ENCODE assay signal across 8 mouse cellular contexts in the genomic region with DNA sequence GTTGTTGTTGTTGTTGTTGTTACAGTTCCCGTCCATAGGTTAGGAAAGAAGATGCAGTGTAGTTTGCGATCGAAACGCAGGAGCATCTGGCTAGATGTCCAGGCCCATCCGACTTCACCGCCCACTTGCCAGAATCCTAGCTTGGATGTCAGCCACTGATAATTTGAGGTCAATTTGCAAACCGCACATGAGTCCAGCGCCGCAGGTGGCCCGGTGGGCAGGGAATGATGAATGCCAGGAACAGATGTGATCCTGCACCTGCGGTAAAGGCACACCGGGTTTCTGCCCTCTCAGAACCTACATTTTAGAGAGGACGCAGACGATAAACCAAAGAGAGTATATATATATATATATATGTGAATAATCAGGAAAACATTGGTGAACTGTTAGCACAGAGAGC. TPM values are rescaled to one million over a fixed set of nuclear protein-coding genes. Genes with fewer than 3 reads are reported as not detected.
DNase-seq lines count a peak whose midpoint lies in the region; ATAC-seq lines count a peak whose summit lies in the region.

No protein-coding gene starts in this region.

- H3K27me3 ChIP-seq in heart, embryonic 15.5 days = no peaks in the 10 kb centered on the region
- H3K27me3 ChIP-seq in hindbrain, embryonic 12.5 days = no peaks in the 10 kb centered on the region
- H3K27me3 ChIP-seq in midbrain, embryonic 13.5 days = peaks cover 7% of the 10 kb centered on the region; the same call in 1 of the 2 replicates

- no peak for DNase-seq in heart, adult 9 months (ENCODE audit: low spot score in 2 of 2)
- DNase-seq in left cerebral cortex, adult 9 months (ENCODE audit: low spot score in 2 of 2) = no peak
- DNase-seq in frontal cortex, postnatal 25 days (ENCODE audit: low spot score in 2 of 2) = no peak

- no peaks in the 10 kb centered on the region for H3K36me3 ChIP-seq in heart, embryonic 15.5 days
- H3K36me3 ChIP-seq in hindbrain, embryonic 12.5 days = no peaks in the 10 kb centered on the region
- no peaks in the 10 kb centered on the region for H3K36me3 ChIP-seq in midbrain, embryonic 13.5 days

- no peak overlapping the region for H3K9ac ChIP-seq in heart, embryonic 15.5 days
- no peak overlapping the region for H3K9ac ChIP-seq in hindbrain, embryonic 12.5 days
- H3K9ac ChIP-seq in midbrain, embryonic 13.5 days (replicated peaks) = no peak overlapping the region

- no peaks in the 10 kb centered on the region for H3K9me3 ChIP-seq in heart, embryonic 15.5 days (replicated peaks)
- no peaks in the 10 kb centered on the region for H3K9me3 ChIP-seq in hindbrain, embryonic 12.5 days (replicated peaks)
- H3K9me3 ChIP-seq in midbrain, embryonic 13.5 days = no peaks in the 10 kb centered on the region

- 70% methylated on average over 14 of the region's 14 CpGs for WGBS in heart, embryonic 15.5 days
- WGBS in hindbrain, embryonic 12.5 days = 59% methylated on average over 14 of the region's 14 CpGs
- WGBS in midbrain, embryonic 13.5 days = 74% methylated on average over 14 of the region's 14 CpGs

- peak overlapping the region; percentile 88 for H3K4me2 ChIP-seq in heart, embryonic 15.5 days
- peak overlapping the region; percentile 96 for H3K4me2 ChIP-seq in hindbrain, embryonic 12.5 days (replicated peaks)
- peak overlapping the region; percentile 85 for H3K4me2 ChIP-seq in midbrain, embryonic 13.5 days (replicated peaks)

- ATAC-seq in heart, embryonic 15.5 days (replicated peaks; ENCODE audit: insufficient number of reproducible peaks, insufficient read depth, low FRiP score, low read depth) = no peak
- ATAC-seq in hindbrain, embryonic 12.5 days (ENCODE audit: low FRiP score) = no peak
- ATAC-seq in midbrain, embryonic 13.5 days = no peak
- no peak for ATAC-seq in erythroblast, adult 5-6 weeks (replicated peaks; ENCODE audit: low FRiP score, poor library complexity, severe bottlenecking)

- peak overlapping the region; percentile 83 for H3K4me3 ChIP-seq in heart, embryonic 15.5 days
- H3K4me3 ChIP-seq in brown adipose tissue, adult 24 weeks (ENCODE audit: insufficient read depth, low read depth, low read length) = 0 out of 2 replicates have a peak overlapping the region, but pooled peaks have one; percentile 76
- H3K4me3 ChIP-seq in hindbrain, embryonic 12.5 days = peak overlapping the region; percentile 63
- peak overlapping the region; percentile 57 for H3K4me3 ChIP-seq in midbrain, embryonic 13.5 days (replicated peaks)

- no peak overlapping the region for H3K27ac ChIP-seq in heart, embryonic 15.5 days
- H3K27ac ChIP-seq in brown adipose tissue, adult 24 weeks (replicated peaks; ENCODE audit: low read depth, low read length) = no peak overlapping the region
- no peak overlapping the region for H3K27ac ChIP-seq in hindbrain, embryonic 12.5 days
- no peak overlapping the region for H3K27ac ChIP-seq in midbrain, embryonic 13.5 days

- peaks cover 12% of the 10 kb centered on the region; the same call in 1 of the 2 replicates for H3K4me1 ChIP-seq in heart, embryonic 15.5 days (replicated peaks)
- H3K4me1 ChIP-seq in brown adipose tissue, adult 24 weeks (ENCODE audit: control insufficient read depth, insufficient read depth, insufficient read length, low read length) = no peaks in the 10 kb centered on the region
- peaks cover 18% of the 10 kb centered on the region for H3K4me1 ChIP-seq in hindbrain, embryonic 12.5 days
- peaks cover 24% of the 10 kb centered on the region for H3K4me1 ChIP-seq in midbrain, embryonic 13.5 days (replicated peaks)

RNA-seq across cellular contexts. Expression of a gene that starts 0.7 kb away (rescaled TPM):
- polyA plus RNA-seq in heart, embryonic 15.5 days (2015; fragmentation: Nextera tagmentation; extraction: Ambion mirVana) = 15.6 and 15.8 TPM in 2 replicates
- polyA plus RNA-seq in brown adipose tissue, adult 24 weeks (2012; ENCODE audit: insufficient read depth, insufficient read length, missing spikeins) = 0.40 and 1.2 TPM in 2 replicates
- 8.3 and 8.6 TPM in 2 replicates for polyA plus RNA-seq in hindbrain, embryonic 12.5 days (2016; fragmentation: Nextera tagmentation; extraction: Ambion mirVana)
- polyA plus RNA-seq in midbrain, embryonic 13.5 days (2015; fragmentation: Nextera tagmentation; extraction: Ambion mirVana) = 6.7 and 8.6 TPM in 2 replicates
- total RNA-seq in erythroblast, adult 5-6 weeks (2015; ENCODE audit: low replicate concordance) = 0.77 and 5.6 TPM in 2 replicates
- total RNA-seq in erythroblast, adult 5-6 weeks (2017; ENCODE audit: low replicate concordance) = 2.2 and 2.5 TPM in 2 replicates
